ENCODE assay signal across 10 mouse cellular contexts in the genomic region with DNA sequence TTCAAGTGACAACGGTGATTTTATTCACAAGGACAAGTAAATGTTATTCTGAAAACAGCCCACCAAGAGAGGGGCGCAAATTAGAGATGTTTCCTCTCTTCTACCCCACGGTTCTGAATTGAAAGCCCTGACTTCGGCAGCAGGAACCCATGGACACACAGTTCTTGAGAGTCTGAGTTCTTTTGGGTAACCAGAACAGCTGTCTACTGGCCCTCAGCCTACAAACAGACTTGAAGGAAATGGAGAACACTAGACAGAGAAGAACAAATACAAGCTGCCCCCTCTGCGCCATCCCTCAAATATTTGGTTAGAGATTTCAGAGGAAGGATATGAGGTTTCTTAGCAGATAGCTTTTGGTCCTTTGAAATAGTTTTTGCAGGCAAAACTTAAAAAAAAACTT. TPM values are rescaled to one million over a fixed set of nuclear protein-coding genes. Genes with fewer than 3 reads are reported as not detected.
A peak's percentile ranks its signal among the peaks of the same experiment; 100 is the strongest.
DNase-seq lines count a peak whose midpoint lies in the region; ATAC-seq and TF ChIP-seq lines count a peak whose summit lies in the region.
"Had no signal": no experiment of that assay in that cellular context is flagged by ENCODE, and none has a peak within 500 bp of the region (broad histone marks: within the 10 kb centered on the region; RNA-seq: fewer than 3 reads in every experiment).

No protein-coding gene starts in this region.

- H3K4me1 ChIP-seq in stomach, embryonic 15.5 days, result peaks cover 43% of the 10 kb centered on the region
- peaks cover 11% of the 10 kb centered on the region; the same call in 1 of the 2 replicates for H3K4me1 ChIP-seq in stomach, postnatal 0 days (replicated peaks; ENCODE audit: control insufficient read depth, insufficient read depth)
- H3K4me1 ChIP-seq in heart, embryonic 13.5 days, result peaks cover 55% of the 10 kb centered on the region
- H3K4me1 ChIP-seq in lung, postnatal 0 days (ENCODE audit: insufficient read depth, low read depth, low read length), result peaks cover 35% of the 10 kb centered on the region
- H3K4me1 ChIP-seq in forebrain, embryonic 13.5 days, result peaks cover 58% of the 10 kb centered on the region

- DNase-seq in stomach, postnatal 0 days (ENCODE audit: low spot score), result no peak
- peak; percentile 74 for DNase-seq in lung, postnatal 0 days (ENCODE audit: low spot score)
- DNase-seq in adipocyte (ENCODE audit: low spot score), result no peak
- no peak for DNase-seq in thymus, postnatal 0 days (ENCODE audit: low spot score)
- DNase-seq: cerebellum, adult 18-20 months; liver, embryonic 13.5 days had no signal

- TF ChIP-seq EP300 in stomach, postnatal 0 days (optimal IDR thresholded peaks at IDR 0.05), result no peak
- no peak; the same call in 1 of the 2 replicates for TF ChIP-seq EP300 in lung, postnatal 0 days (IDR thresholded peaks at IDR 0.05)

- no peaks in the 10 kb centered on the region for H3K36me3 ChIP-seq in stomach, embryonic 15.5 days
- no peaks in the 10 kb centered on the region for H3K36me3 ChIP-seq in stomach, postnatal 0 days (ENCODE audit: control insufficient read depth, insufficient read depth, low read length)
- 0 out of 2 replicates have a peak, but pooled peaks cover 4% of the 10 kb centered on the region for H3K36me3 ChIP-seq in heart, embryonic 13.5 days
- H3K36me3 ChIP-seq in lung, postnatal 0 days (ENCODE audit: insufficient read depth, low read length), result no peaks in the 10 kb centered on the region
- peaks cover 7% of the 10 kb centered on the region; the same call in 1 of the 2 replicates for H3K36me3 ChIP-seq in forebrain, embryonic 13.5 days (ENCODE audit: poor library complexity, severe bottlenecking)
- H3K36me3 ChIP-seq: liver, embryonic 13.5 days had no signal

- H3K4me2 ChIP-seq in stomach, embryonic 15.5 days, result no peak overlapping the region
- no peak overlapping the region for H3K4me2 ChIP-seq in stomach, postnatal 0 days (replicated peaks; ENCODE audit: low read depth)
- H3K4me2 ChIP-seq in heart, embryonic 13.5 days, result peak overlapping the region; percentile 24
- peak overlapping the region; percentile 23 for H3K4me2 ChIP-seq in lung, postnatal 0 days (replicated peaks; ENCODE audit: low read depth, low read length)
- H3K4me2 ChIP-seq in forebrain, embryonic 13.5 days, result no peak overlapping the region
- H3K4me2 ChIP-seq: liver, embryonic 13.5 days; midbrain, embryonic 11.5 days had no signal

- no peaks in the 10 kb centered on the region for H3K9me3 ChIP-seq in stomach, embryonic 15.5 days
- no peaks in the 10 kb centered on the region for H3K9me3 ChIP-seq in stomach, postnatal 0 days (ENCODE audit: control insufficient read depth, low read length)
- no peaks in the 10 kb centered on the region for H3K9me3 ChIP-seq in heart, embryonic 13.5 days
- H3K9me3 ChIP-seq in lung, postnatal 0 days (ENCODE audit: low read length), result no peaks in the 10 kb centered on the region
- H3K9me3 ChIP-seq in forebrain, embryonic 13.5 days (replicated peaks), result no peaks in the 10 kb centered on the region
- H3K9me3 ChIP-seq: liver, embryonic 13.5 days had no signal

- TF ChIP-seq CTCF in stomach, postnatal 0 days (IDR thresholded peaks at IDR 0.05; ENCODE audit: low read depth), result no peak
- TF ChIP-seq CTCF in lung, postnatal 0 days (IDR thresholded peaks at IDR 0.05), result no peak

- H3K9ac ChIP-seq in stomach, embryonic 15.5 days, result no peak overlapping the region
- no peak overlapping the region for H3K9ac ChIP-seq in stomach, postnatal 0 days (ENCODE audit: low read length)
- H3K9ac ChIP-seq in heart, embryonic 13.5 days, result no peak overlapping the region
- no peak overlapping the region for H3K9ac ChIP-seq in lung, postnatal 0 days (replicated peaks; ENCODE audit: low read depth)
- H3K9ac ChIP-seq in forebrain, embryonic 13.5 days, result no peak overlapping the region
- H3K9ac ChIP-seq: liver, embryonic 13.5 days had no signal

- no peak for ATAC-seq in stomach, embryonic 15.5 days (ENCODE audit: insufficient read depth, low FRiP score, low read depth)
- no peak for ATAC-seq in stomach, postnatal 0 days (ENCODE audit: low FRiP score, low TSS enrichment)
- no peak for ATAC-seq in heart, embryonic 13.5 days (ENCODE audit: extremely low read depth, insufficient number of reproducible peaks, low FRiP score, low TSS enrichment)
- peak; percentile 49; the same call in 1 of the 2 replicates for ATAC-seq in lung, postnatal 0 days
- ATAC-seq in forebrain, embryonic 13.5 days, result no peak

- no peak overlapping the region for H3K4me3 ChIP-seq in stomach, embryonic 15.5 days (replicated peaks)
- H3K4me3 ChIP-seq in stomach, postnatal 0 days (ENCODE audit: low read depth, low read length), result no peak overlapping the region
- H3K4me3 ChIP-seq in heart, embryonic 13.5 days, result no peak overlapping the region
- no peak overlapping the region for H3K4me3 ChIP-seq in lung, postnatal 0 days (ENCODE audit: low read depth, low read length)
- no peak overlapping the region for H3K4me3 ChIP-seq in forebrain, embryonic 13.5 days
- H3K4me3 ChIP-seq: liver, embryonic 13.5 days had no signal

- WGBS in stomach, embryonic 15.5 days, result 59% methylated on average over 5 of the region's 5 CpGs
- WGBS in stomach, postnatal 0 days, result 67% methylated on average over 5 of the region's 5 CpGs
- 63% methylated on average over 5 of the region's 5 CpGs for WGBS in heart, embryonic 13.5 days
- WGBS in lung, postnatal 0 days, result 41% methylated on average over 5 of the region's 5 CpGs
- 78% methylated on average over 5 of the region's 5 CpGs for WGBS in forebrain, embryonic 13.5 days

- 0 out of 2 replicates have a peak overlapping the region, but pooled peaks have one; percentile 9 for H3K27ac ChIP-seq in stomach, embryonic 15.5 days
- no peak overlapping the region for H3K27ac ChIP-seq in stomach, postnatal 0 days (replicated peaks)
- H3K27ac ChIP-seq in heart, embryonic 13.5 days (replicated peaks), result peak overlapping the region; percentile 78
- H3K27ac ChIP-seq in lung, postnatal 0 days (ENCODE audit: low read length), result peak overlapping the region; percentile 63; the same call in 1 of the 2 replicates
- H3K27ac ChIP-seq in forebrain, embryonic 13.5 days, result no peak overlapping the region
- H3K27ac ChIP-seq: liver, embryonic 13.5 days had no signal

- H3K27me3 ChIP-seq in stomach, embryonic 15.5 days (replicated peaks), result no peaks in the 10 kb centered on the region
- no peaks in the 10 kb centered on the region for H3K27me3 ChIP-seq in stomach, postnatal 0 days (ENCODE audit: control insufficient read depth, insufficient read depth, low read length)
- H3K27me3 ChIP-seq in heart, embryonic 13.5 days (replicated peaks), result peaks cover 4% of the 10 kb centered on the region; the same call in 1 of the 2 replicates
- H3K27me3 ChIP-seq in lung, postnatal 0 days (replicated peaks; ENCODE audit: insufficient read depth, low read length), result no peaks in the 10 kb centered on the region
- H3K27me3 ChIP-seq in forebrain, embryonic 13.5 days, result no peaks in the 10 kb centered on the region
- H3K27me3 ChIP-seq: liver, embryonic 13.5 days had no signal

RNA-seq across cellular contexts. Expression of a gene that starts 52.7 kb away (rescaled TPM):
- 11.0 and 11.4 TPM in 2 replicates for polyA plus RNA-seq in stomach, embryonic 15.5 days (2015; fragmentation: Nextera tagmentation; extraction: Ambion mirVana)
- polyA plus RNA-seq in stomach, postnatal 0 days (2015; fragmentation: Nextera tagmentation; extraction: Ambion mirVana), result 4.8 and 5.0 TPM in 2 replicates
- 4.8 and 5.3 TPM in 2 replicates for polyA plus RNA-seq in heart, embryonic 13.5 days (2015; fragmentation: Nextera tagmentation; extraction: Ambion mirVana)
- 11.2 and 11.5 TPM in 2 replicates for polyA plus RNA-seq in lung, postnatal 0 days (2015; fragmentation: Nextera tagmentation; extraction: Ambion mirVana)
- polyA plus RNA-seq in forebrain, embryonic 13.5 days (2015; fragmentation: Nextera tagmentation; extraction: Ambion mirVana), result 31.4 and 34.5 TPM in 2 replicates
- polyA plus RNA-seq in thymus, postnatal 0 days (2015; fragmentation: Nextera tagmentation; extraction: Ambion mirVana), result 6.0 and 6.5 TPM in 2 replicates

Comparison
In these comparisons a context has a peak if more than half of its experiments do, and no peak if none do; other contexts are left out.
1. H3K27ac ChIP-seq: peak in stomach, embryonic 15.5 days (single experiment), heart, embryonic 13.5 days (single experiment) and lung, postnatal 0 days (single experiment); none in stomach, postnatal 0 days (single experiment) and forebrain, embryonic 13.5 days (single experiment).
2. H3K4me2 ChIP-seq: peak in heart, embryonic 13.5 days (single experiment) and lung, postnatal 0 days (single experiment); none in stomach, embryonic 15.5 days (single experiment), stomach, postnatal 0 days (single experiment) and forebrain, embryonic 13.5 days (single experiment).